Comparison of ENCODE assay signal across 7 mouse cellular contexts in genomic region chr15:99972361-99972988, GRCm38 (mm10). TPM values are rescaled to one million over a fixed set of nuclear protein-coding genes. Genes with fewer than 3 reads are reported as not detected.
DNase-seq lines count a peak whose midpoint lies in the region; ATAC-seq and TF ChIP-seq lines count a peak whose summit lies in the region.

No protein-coding gene starts in this region.

- peak; percentile 68 for TF ChIP-seq POLR2A in small intestine, adult 2 months (IDR thresholded peaks at IDR 0.05; ENCODE audit: low read depth, low read length)

- ATAC-seq in intestine, postnatal 0 days = peak; percentile 97
- ATAC-seq in midbrain, embryonic 12.5 days (ENCODE audit: low FRiP score, low read depth) = peak; percentile 97

- H3K4me3 ChIP-seq in intestine, postnatal 0 days (ENCODE audit: low read depth, low read length) = peak overlapping the region; percentile 78
- peak overlapping the region; percentile 88 for H3K4me3 ChIP-seq in midbrain, embryonic 12.5 days
- H3K4me3 ChIP-seq in small intestine, adult 2 months (ENCODE audit: low read depth, low read length) = peak overlapping the region; percentile 96

- no peaks in the 10 kb centered on the region for H3K36me3 ChIP-seq in intestine, postnatal 0 days (ENCODE audit: control insufficient read depth, insufficient read depth)
- no peaks in the 10 kb centered on the region for H3K36me3 ChIP-seq in midbrain, embryonic 12.5 days
- H3K36me3 ChIP-seq in small intestine, adult 2 months (ENCODE audit: control insufficient read depth, insufficient read depth, low read length) = no peaks in the 10 kb centered on the region

- H3K9ac ChIP-seq in intestine, postnatal 0 days (ENCODE audit: low read depth, low read length) = peak overlapping the region; percentile 93
- peak overlapping the region; percentile 83 for H3K9ac ChIP-seq in midbrain, embryonic 12.5 days (replicated peaks)

- WGBS in intestine, postnatal 0 days = under 1% methylated on average over 50 of the region's 50 CpGs
- WGBS in midbrain, embryonic 12.5 days = under 1% methylated on average over 50 of the region's 50 CpGs
- WGBS in small intestine, adult 2 months = under 1% methylated on average over 50 of the region's 50 CpGs

- peak; percentile 98 for DNase-seq in adrenal gland, adult 2 months
- DNase-seq in embryo, embryonic 11.5 days (ENCODE audit: low read depth, low spot score) = peak; percentile 89
- peak; percentile 94 to 97 for DNase-seq in gastrocnemius, postnatal 4 days (ENCODE audit: low spot score in 2 of 2)
- peak; percentile 96 for DNase-seq in left cerebral cortex, postnatal 4 days

- peak overlapping the region; percentile 96 for H3K27ac ChIP-seq in intestine, postnatal 0 days (ENCODE audit: low read depth, low read length)
- H3K27ac ChIP-seq in midbrain, embryonic 12.5 days (replicated peaks) = peak overlapping the region; percentile 97
- H3K27ac ChIP-seq in small intestine, adult 2 months (ENCODE audit: insufficient read depth, low read depth, low read length) = peak overlapping the region; percentile 94

- peak overlapping the region; percentile 76 for H3K4me2 ChIP-seq in intestine, postnatal 0 days (replicated peaks; ENCODE audit: low read depth)
- H3K4me2 ChIP-seq in midbrain, embryonic 12.5 days (replicated peaks) = peak overlapping the region; percentile 89

- intact Hi-C loops in left cerebral cortex, postnatal 4 days (cut with DNase I) = no loop called here

- no peak for TF ChIP-seq CTCF in intestine, postnatal 0 days (IDR thresholded peaks at IDR 0.05; ENCODE audit: low read depth)
- TF ChIP-seq CTCF in small intestine, adult 2 months (IDR thresholded peaks at IDR 0.05; ENCODE audit: extremely low read depth, insufficient read length, insufficient replicate concordance, low read depth, low read length) = no peak

- H3K27me3 ChIP-seq in intestine, postnatal 0 days (replicated peaks; ENCODE audit: control insufficient read depth, insufficient read depth, low read length) = no peaks in the 10 kb centered on the region
- no peaks in the 10 kb centered on the region for H3K27me3 ChIP-seq in midbrain, embryonic 12.5 days
- no peaks in the 10 kb centered on the region for H3K27me3 ChIP-seq in small intestine, adult 2 months (ENCODE audit: control insufficient read depth, insufficient read depth, low read length)

- H3K4me1 ChIP-seq in intestine, postnatal 0 days (replicated peaks; ENCODE audit: control insufficient read depth, insufficient read depth, low read length) = no peaks in the 10 kb centered on the region
- H3K4me1 ChIP-seq in midbrain, embryonic 12.5 days = peaks cover 9% of the 10 kb centered on the region
- H3K4me1 ChIP-seq in small intestine, adult 2 months (ENCODE audit: control insufficient read depth, insufficient read depth, insufficient read length, low read length) = no peaks in the 10 kb centered on the region

- H3K9me3 ChIP-seq in intestine, postnatal 0 days (ENCODE audit: control insufficient read depth) = no peaks in the 10 kb centered on the region
- no peaks in the 10 kb centered on the region for H3K9me3 ChIP-seq in midbrain, embryonic 12.5 days

RNA-seq across cellular contexts. Expression of gene Larp4, which starts 2.6 kb away (rescaled TPM):
- total RNA-seq in adrenal gland, adult 2 months (2021) = 100 to 1,000 TPM in 1 of 2 experiments, 10 to 100 TPM in 1; 61.9 to 101 TPM
- 26.4 and 33.6 TPM in 2 replicates for polyA plus RNA-seq in adrenal gland, adult 2 months (2012; rRNA removed)
- 10 to 100 TPM; 44.9 to 57.4 TPM for total RNA-seq in gastrocnemius, postnatal 4 days (2021)
- polyA plus RNA-seq in intestine, postnatal 0 days (2015; fragmentation: Nextera tagmentation; extraction: Ambion mirVana) = 29.7 and 32.5 TPM in 2 replicates
- 10 to 100 TPM; 47.3 to 51.7 TPM for total RNA-seq in left cerebral cortex, postnatal 4 days (2021)
- 35.6 and 35.8 TPM in 2 replicates for polyA plus RNA-seq in midbrain, embryonic 12.5 days (2016; fragmentation: Nextera tagmentation; extraction: Ambion mirVana)
- polyA plus RNA-seq in small intestine, adult 2 months (2012; rRNA removed) = 25.9 and 30.7 TPM in 2 replicates

RNA-seq across cellular contexts. Expression of gene Fam186a, which starts 5.6 kb away (rescaled TPM):
- under 1 TPM; 0.29 to 0.31 TPM for total RNA-seq in adrenal gland, adult 2 months (2021)
- polyA plus RNA-seq in adrenal gland, adult 2 months (2012; rRNA removed) = 0.08 and 0.13 TPM in 2 replicates
- total RNA-seq in gastrocnemius, postnatal 4 days (2021) = under 1 TPM; 0.03 to 0.17 TPM
- not detected in 2 replicates for polyA plus RNA-seq in intestine, postnatal 0 days (2015; fragmentation: Nextera tagmentation; extraction: Ambion mirVana)
- under 1 TPM; 0.04 to 0.06 TPM for total RNA-seq in left cerebral cortex, postnatal 4 days (2021)
- 0.17 TPM in 1 of 2 replicates, not detected in the other for polyA plus RNA-seq in midbrain, embryonic 12.5 days (2016; fragmentation: Nextera tagmentation; extraction: Ambion mirVana)
- not detected in 2 replicates for polyA plus RNA-seq in small intestine, adult 2 months (2012; rRNA removed)

Comparison
In these comparisons a context has a peak if more than half of its experiments do, and no peak if none do; other contexts are left out.
1. Peak in every context shown above with its lines: DNase-seq, ATAC-seq, H3K4me3 ChIP-seq and H3K27ac ChIP-seq.